In genomic region chr7:116186156-116186555, GRCm38 (mm10) we compare ENCODE assay signal across 19 mouse cellular contexts.
DNase-seq lines count a peak whose midpoint lies in the region; ATAC-seq and TF ChIP-seq lines count a peak whose summit lies in the region.
"Had no signal": no experiment of that assay in that cellular context is flagged by ENCODE, and none has a peak within 500 bp of the region (broad histone marks: within the 10 kb centered on the region; RNA-seq: fewer than 3 reads in every experiment).

No protein-coding gene starts in this region.

- no peak for TF ChIP-seq CTCF in cortical plate, adult 2 months (IDR thresholded peaks at IDR 0.05; ENCODE audit: extremely low read depth, insufficient read depth, low read length)

- H3K4me2 ChIP-seq in heart, embryonic 14.5 days (ENCODE audit: low read length) = peak overlapping the region; percentile 16; the same call in 1 of the 2 replicates
- H3K4me2 ChIP-seq in embryonic facial prominence, embryonic 14.5 days (ENCODE audit: low read depth, low read length) = no peak overlapping the region
- H3K4me2 ChIP-seq: liver, embryonic 13.5 days; lung, embryonic 15.5 days; neural tube, embryonic 13.5 days had no signal

- WGBS in heart, embryonic 14.5 days = 30% methylated on average over 5 of the region's 5 CpGs
- WGBS in embryonic facial prominence, embryonic 14.5 days = 43% methylated on average over 5 of the region's 5 CpGs

- TF ChIP-seq POLR2A in cortical plate, adult 2 months (IDR thresholded peaks at IDR 0.05; ENCODE audit: extremely low read depth, insufficient read depth, low read length) = no peak

- intact Hi-C loops in heart, postnatal 36 days (cut with DNase I) = no loop called here
- intact Hi-C loops in left cerebral cortex, postnatal 14 days (cut with DNase I) = no loop called here
- intact Hi-C loops in left cerebral cortex, postnatal 10 days (cut with DNase I) = no loop called here

- no peaks in the 10 kb centered on the region for H3K27me3 ChIP-seq in heart, embryonic 14.5 days (ENCODE audit: control insufficient read depth, insufficient read depth, low read length)
- H3K27me3 ChIP-seq in embryonic facial prominence, embryonic 14.5 days (replicated peaks; ENCODE audit: control insufficient read depth, insufficient read depth, low read length) = no peaks in the 10 kb centered on the region
- H3K27me3 ChIP-seq: liver, embryonic 13.5 days; lung, embryonic 15.5 days; neural tube, embryonic 13.5 days had no signal

- H3K9ac ChIP-seq in heart, embryonic 14.5 days (ENCODE audit: low read length) = peak overlapping the region; percentile 34; the same call in 1 of the 2 replicates
- H3K9ac ChIP-seq in embryonic facial prominence, embryonic 14.5 days (ENCODE audit: low read depth, low read length) = no peak overlapping the region
- H3K9ac ChIP-seq: forebrain, postnatal 0 days; liver, embryonic 13.5 days; lung, embryonic 15.5 days; neural tube, embryonic 13.5 days had no signal

- no peak overlapping the region for H3K4me3 ChIP-seq in heart, embryonic 14.5 days (ENCODE audit: control insufficient read depth in 1 of 2, insufficient read depth in 1 of 2, low read depth in 1 of 2, low read length in 2 of 2)
- no peak overlapping the region for H3K4me3 ChIP-seq in cortical plate, adult 2 months (ENCODE audit: insufficient read depth, low read length)
- H3K4me3 ChIP-seq in embryonic facial prominence, embryonic 14.5 days (ENCODE audit: low read depth, low read length) = no peak overlapping the region
- H3K4me3 ChIP-seq: liver, embryonic 13.5 days; lung, embryonic 15.5 days; neural tube, embryonic 13.5 days had no signal

- peaks cover 5% of the 10 kb centered on the region; the same call in 1 of the 2 replicates for H3K36me3 ChIP-seq in heart, embryonic 14.5 days (ENCODE audit: control insufficient read depth, insufficient read depth, low read length)
- no peaks in the 10 kb centered on the region for H3K36me3 ChIP-seq in embryonic facial prominence, embryonic 14.5 days (ENCODE audit: control insufficient read depth, insufficient read depth, low read length)
- H3K36me3 ChIP-seq: liver, embryonic 13.5 days; lung, embryonic 15.5 days; neural tube, embryonic 13.5 days had no signal

- H3K4me1 ChIP-seq in heart, embryonic 14.5 days (ENCODE audit: control insufficient read depth in 2 of 2, insufficient read depth in 2 of 2, low read length in 2 of 2) = peaks cover 66 to 89% of the 10 kb centered on the region in 2 experiments
- H3K4me1 ChIP-seq in cortical plate, adult 2 months (ENCODE audit: control insufficient read depth, insufficient read depth, low read length) = peaks cover 25% of the 10 kb centered on the region
- H3K4me1 ChIP-seq in embryonic facial prominence, embryonic 14.5 days (ENCODE audit: control insufficient read depth, insufficient read depth, low read length) = peaks cover 28% of the 10 kb centered on the region

- peak overlapping the region; percentile 46 to 69 for H3K27ac ChIP-seq in heart, embryonic 14.5 days (replicated peaks in 1 of 2; ENCODE audit: control insufficient read depth in 1 of 2, insufficient read depth in 1 of 2, low read depth in 2 of 2, low read length in 2 of 2)
- peak overlapping the region; percentile 31 for H3K27ac ChIP-seq in cortical plate, adult 2 months (ENCODE audit: insufficient read depth, low read length)
- H3K27ac ChIP-seq in embryonic facial prominence, embryonic 14.5 days (replicated peaks; ENCODE audit: low read depth, low read length) = 0 out of 2 replicates have a peak overlapping the region, but pooled peaks have one; percentile 25
- H3K27ac ChIP-seq: kidney, postnatal 0 days; liver, embryonic 13.5 days; lung, embryonic 15.5 days; neural tube, embryonic 13.5 days had no signal

- DNase-seq in heart, postnatal 36 days = no peak
- DNase-seq in left cerebral cortex, postnatal 14 days (ENCODE audit: low spot score in 2 of 2) = peak; percentile 45 to 47
- no peak for DNase-seq in left cerebral cortex, postnatal 10 days (ENCODE audit: extremely low spot score in 1 of 2, low spot score in 2 of 2)
- no peak for DNase-seq in embryonic facial prominence, embryonic 14.5 days (ENCODE audit: low spot score)
- no peak for DNase-seq in lung, postnatal 14 days
- no peak for DNase-seq in layer of hippocampus, adult 9-11 months
- DNase-seq: cerebellum, adult 9-11 months; heart, adult 18-20 months; kidney, adult 11 months; liver, embryonic 13.5 days had no signal

- no peaks in the 10 kb centered on the region for H3K9me3 ChIP-seq in heart, embryonic 14.5 days (ENCODE audit: control insufficient read depth, low read length)
- no peaks in the 10 kb centered on the region for H3K9me3 ChIP-seq in embryonic facial prominence, embryonic 14.5 days (ENCODE audit: control insufficient read depth, low read length)
- H3K9me3 ChIP-seq: G1E; liver, embryonic 13.5 days; lung, embryonic 15.5 days; neural tube, embryonic 13.5 days had no signal

- no peak for ATAC-seq in heart, embryonic 14.5 days (ENCODE audit: insufficient number of reproducible peaks, insufficient read depth, low FRiP score, low read depth)
- no peak for ATAC-seq in embryonic facial prominence, embryonic 14.5 days (ENCODE audit: low read depth)
- ATAC-seq: CD4-positive, CD25-positive, alpha-beta regulatory T cell, adult 4 months; hindbrain, embryonic 16.5 days had no signal

Comparison
In these comparisons a context has a peak if more than half of its experiments do, and no peak if none do; other contexts are left out.
1. DNase-seq: peak in left cerebral cortex, postnatal 14 days (2 of 2); none in heart, postnatal 36 days (0 of 2), left cerebral cortex, postnatal 10 days (0 of 2), embryonic facial prominence, embryonic 14.5 days (single experiment), lung, postnatal 14 days (single experiment) and layer of hippocampus, adult 9-11 months (single experiment).
2. Peak in every context shown above with its lines, with median percentiles within 50 percentile points of each other: H3K27ac ChIP-seq.